Mouse (Mus musculus): Measurements from ENCODE around the gene Ldlr.

- no peak for TF ChIP-seq POLR2A (IDR thresholded peaks at IDR 0.05; ENCODE audit: low read depth, low read length)
- no peak for TF ChIP-seq CTCF (conservative IDR thresholded peaks at IDR 0.05; ENCODE audit: insufficient read depth, insufficient read length, low read depth, low read length)
Observed at GRCm38 (mm10) chr9:21733446-21733845, 10.2 kb downstream of the Ldlr start.

Measured in kidney, adult 2 months (tissue).